Mouse (Mus musculus) monocyte, adult 5-6 weeks (primary cell): ENCODE results near the gene Zfp229. TPM values are rescaled to one million over a fixed set of nuclear protein-coding genes. Genes with fewer than 3 reads are reported as not detected.
"Not testable (repeated sequence)": the region's sequence is repeated elsewhere in the genome, so short reads cannot be mapped to it uniquely, and the experiment has no call there.

Experiments used
- ATAC-seq: fragments of 153-309, 156-312 bp; replicated peaks from 2 replicates; pipeline ENCODE4 v1.8.0; 2017; ENCODE audit warnings: mild to moderate bottlenecking; ENCODE audit not compliant: low TSS enrichment, insufficient number of reproducible peaks, severe bottlenecking, poor library complexity, low FRiP score
- total RNA-seq: library from RNA; stranded (forward); fragments of 200-1000, 200-491, 200-594 nt; gene quantifications from 3 replicates; pipeline ENCODE4 v1.2.3, GENCODE M21; 2017

The Zfp229 gene
- total RNA-seq, result 0.96 to 5.0 TPM (median 1.8 TPM) in 3 replicates

DNA sequence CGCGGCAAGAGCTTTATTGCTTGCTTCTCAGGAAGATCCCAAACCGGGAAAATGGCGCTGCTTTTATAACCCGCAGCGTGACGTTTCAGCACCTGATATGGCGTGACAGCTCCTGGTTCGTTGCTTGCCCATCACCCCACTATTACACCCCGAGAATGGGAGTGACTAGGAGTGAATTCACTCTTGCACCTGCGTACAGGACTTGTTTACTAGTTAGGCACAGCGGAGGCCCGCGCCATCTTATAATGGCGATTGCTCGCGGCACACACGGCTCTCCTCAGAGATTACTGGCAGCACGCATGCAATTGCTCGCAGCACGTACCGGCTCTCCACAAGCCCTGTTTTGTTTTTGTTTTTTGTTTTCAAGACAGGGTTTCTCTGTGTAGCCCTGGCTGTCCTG lies at the start of gene Zfp229:
TSS of gene Zfp229 (plus strand) at position 301 of the 400 bp plus-strand sequence.
- not testable (repeated sequence) for ATAC-seq

DNA sequence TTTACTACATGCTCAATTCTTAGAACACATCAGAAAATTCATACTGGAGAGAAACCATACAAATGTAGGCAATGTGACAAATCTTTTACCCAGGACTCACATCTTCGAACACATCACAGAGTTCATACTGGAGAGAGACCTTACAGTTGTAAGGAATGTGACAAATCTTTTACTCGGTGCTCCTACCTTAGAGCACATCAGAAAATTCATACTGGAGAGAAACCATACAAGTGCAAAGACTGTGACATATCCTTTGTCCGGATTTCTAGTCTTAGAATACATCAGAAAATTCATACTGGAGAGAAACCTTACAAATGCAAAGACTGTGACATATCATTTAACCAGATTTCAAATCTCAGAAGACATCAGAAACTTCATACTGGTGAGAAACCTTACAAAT lies 39.0 kb upstream of the Zfp229 start, which contains the start of gene Gm10226:
TSS of gene Gm10226 (plus strand) at position 301 of the 400 bp plus-strand sequence.
- no peak for ATAC-seq

DNA sequence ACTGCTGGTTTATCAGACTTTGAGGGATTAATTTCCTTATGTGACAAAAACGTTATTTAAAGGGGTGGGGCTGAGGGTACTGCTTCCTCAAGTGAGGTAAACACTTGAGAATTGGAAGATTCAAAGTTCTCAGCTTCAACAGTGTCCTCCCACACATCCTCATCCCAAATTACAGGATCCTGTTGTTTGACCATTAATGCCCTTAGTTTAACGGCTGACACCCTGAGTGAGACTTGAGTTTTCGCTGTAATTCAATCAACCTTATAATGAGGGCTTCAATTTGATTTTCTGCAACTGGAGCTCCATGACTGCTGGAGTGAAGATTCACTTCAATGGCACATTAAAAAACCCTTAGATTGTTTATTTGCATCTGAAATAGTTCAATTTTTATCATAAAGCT lies 37.3 kb upstream of the Zfp229 start:
- ATAC-seq, result no peak

DNA sequence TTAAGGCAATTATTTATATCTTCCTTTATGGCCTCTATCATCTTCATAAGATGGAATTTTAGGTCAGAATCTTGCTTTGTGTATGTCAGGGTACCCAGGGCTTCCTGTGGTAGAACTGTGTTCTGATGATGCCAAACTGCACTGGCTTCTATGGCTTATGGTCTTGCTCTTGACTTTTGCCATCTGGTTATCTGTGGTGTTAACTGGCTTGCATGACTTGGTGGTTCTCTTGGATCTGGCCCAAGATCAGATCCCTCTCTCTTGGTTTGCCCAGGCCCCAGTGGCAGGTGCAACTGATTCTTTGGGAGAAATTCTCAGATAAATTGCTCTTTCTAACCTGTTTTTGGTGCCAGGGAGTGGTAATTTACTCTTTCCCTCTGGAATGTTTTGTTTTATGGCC lies 34.5 kb upstream of the Zfp229 start:
- ATAC-seq, result no peak

GRCm38 (mm10) chr17:21702281-21703240 lies 28.0 kb upstream of the Zfp229 start:
- ATAC-seq, result no peak

GRCm38 (mm10) chr17:21703414-21703813 lies 27.2 kb upstream of the Zfp229 start:
- no peak for ATAC-seq

DNA sequence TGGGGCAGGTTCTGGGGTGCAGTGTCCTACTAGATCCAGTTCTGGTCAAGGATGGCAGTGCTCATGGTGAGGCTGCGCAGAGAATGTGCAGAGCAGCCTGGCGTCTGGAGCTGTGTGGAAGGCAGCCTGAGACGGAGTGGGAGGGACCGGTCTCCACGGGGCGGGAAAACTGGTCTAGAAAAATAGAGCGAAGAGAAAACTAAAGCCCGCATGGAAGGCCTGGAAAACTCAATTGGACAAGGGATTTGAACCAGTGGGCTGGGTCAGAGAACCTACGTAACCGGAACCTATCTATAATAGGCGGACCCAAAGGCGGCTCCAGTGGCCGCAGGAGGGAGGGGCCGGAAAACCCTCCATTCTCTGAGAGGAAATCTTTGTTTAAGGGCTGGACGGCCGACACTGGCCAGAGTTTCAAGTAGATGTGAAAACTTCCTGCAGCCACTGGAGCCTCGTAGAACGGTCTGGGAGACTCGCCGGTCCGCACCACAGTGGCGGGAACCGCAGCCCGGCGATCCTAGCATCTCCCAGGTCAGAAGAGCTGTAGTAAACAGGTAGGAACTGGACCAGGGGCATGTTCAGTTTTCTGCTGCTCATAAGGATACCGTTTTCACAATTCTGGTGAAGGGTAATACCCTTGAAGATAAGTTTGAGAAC lies 23.1 kb upstream of the Zfp229 start, which contains the start of gene Zfp760:
TSS of gene Zfp760 (plus strand) at position 399 of the 654 bp plus-strand sequence.
- ATAC-seq, result peak; percentile 94

DNA sequence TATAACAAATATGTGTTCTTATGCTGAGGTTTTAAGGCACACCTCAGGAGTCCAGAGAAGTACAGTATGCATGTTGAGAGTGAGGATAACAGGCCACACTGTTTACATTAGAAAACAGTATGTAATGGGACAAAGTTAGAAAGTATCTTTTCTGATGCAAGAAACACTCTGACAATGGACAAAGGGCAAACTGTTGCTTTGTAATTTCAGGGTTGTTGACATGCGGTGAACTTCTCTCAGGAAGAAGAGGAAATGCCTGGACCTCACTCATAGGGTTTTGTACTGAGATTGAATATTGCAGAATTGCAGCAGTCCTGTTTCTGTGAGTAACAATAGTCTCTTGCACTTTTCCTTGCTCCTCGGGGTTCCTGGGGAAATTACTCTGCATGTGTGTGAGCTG lies 22.2 kb upstream of the Zfp229 start:
- ATAC-seq, result no peak

- no peak for ATAC-seq
Measured at GRCm38 (mm10) chr17:21733049-21733448, 2.5 kb downstream of the Zfp229 start.

- ATAC-seq, result peak; percentile 53; the same call in 1 of the 2 replicates
Measured at GRCm38 (mm10) chr17:21733529-21734031, 3.0 kb downstream of the Zfp229 start.

GRCm38 (mm10) chr17:21752791-21753190 lies 22.2 kb downstream of the Zfp229 start:
- ATAC-seq, result no peak

DNA sequence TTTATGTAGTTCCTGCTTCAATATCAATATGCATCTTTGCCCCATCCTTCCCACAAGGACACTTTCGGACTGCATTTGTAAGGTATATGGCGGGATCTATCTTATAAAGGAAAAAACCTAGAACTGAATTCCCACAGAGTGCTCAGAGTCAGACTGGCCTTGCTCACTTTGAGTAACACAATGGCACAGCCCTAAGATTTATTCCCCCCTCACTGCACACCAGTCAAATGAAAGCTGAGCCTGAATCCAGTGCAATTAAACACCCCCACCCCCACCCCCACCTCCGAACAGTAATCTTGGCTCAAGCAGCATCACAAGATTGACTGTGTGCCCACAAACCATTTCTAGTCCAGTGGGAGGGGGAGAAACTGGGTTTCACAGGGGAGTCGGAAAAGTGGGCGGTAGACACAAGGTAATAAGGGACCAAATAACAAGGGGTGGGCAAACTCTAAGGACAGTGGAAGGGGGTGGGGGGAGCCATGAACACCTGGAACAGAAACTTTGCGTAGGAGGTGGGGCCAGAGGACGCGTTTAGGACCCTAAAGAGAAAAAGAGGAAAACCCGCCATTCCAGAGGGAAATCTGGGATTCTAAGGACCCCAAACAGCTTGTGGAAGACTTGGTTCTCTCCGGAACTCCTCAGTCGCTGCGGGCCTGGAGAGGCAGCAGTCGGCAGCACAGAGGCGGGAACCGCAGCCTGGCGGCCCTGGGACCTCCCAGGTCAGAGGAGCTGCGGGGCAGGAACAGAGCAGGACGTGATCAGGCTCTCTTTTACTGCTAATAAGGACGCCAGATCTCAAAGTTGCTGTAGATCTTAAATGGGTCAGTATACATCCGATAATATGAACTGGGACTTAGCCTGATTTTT lies 23.0 kb downstream of the Zfp229 start:
- no peak for ATAC-seq

- ATAC-seq, result no peak
Measured at GRCm38 (mm10) chr17:21770336-21770735, 39.7 kb downstream of the Zfp229 start.

DNA sequence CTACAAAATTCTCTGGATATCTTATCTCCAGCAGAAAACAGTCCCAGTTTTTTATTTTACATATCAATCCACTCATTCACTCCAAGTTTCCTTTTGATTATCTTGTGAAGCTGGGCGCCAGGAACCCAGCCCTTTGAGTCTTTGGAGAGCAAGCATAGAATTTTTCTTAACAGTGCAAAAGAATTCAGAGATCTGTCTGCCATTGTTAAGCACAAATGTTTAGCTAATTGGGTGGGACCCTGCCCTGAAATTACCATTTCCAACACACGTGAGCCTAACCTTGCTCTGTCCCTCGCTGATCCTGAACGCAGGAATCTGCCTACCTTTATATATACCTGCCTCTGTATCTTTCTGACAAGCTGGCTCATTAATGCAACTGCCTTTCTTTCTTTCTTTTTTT lies 61.7 kb downstream of the Zfp229 start:
- ATAC-seq, result no peak

DNA sequence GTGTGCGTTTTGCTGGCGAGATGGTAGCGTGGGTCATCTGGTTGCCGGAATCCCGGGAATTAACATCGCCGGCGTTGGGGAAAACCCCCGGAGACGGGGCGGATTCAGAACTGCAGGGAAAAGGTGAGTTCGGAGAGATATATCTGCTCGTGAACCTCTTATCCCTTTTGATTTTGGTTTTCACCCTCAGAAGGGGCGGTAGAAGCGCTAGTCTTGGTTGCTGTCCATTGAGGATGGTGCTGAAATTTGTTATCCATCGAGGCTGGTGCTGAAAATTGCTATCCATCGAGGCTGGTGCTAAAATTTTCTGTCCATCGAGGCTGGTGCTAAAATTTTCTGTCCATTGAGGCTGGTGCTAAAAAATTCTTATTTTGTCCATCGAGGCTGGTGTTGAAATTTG lies 70.8 kb downstream of the Zfp229 start:
- ATAC-seq, result not testable (repeated sequence)
